Mouse (Mus musculus) heart, adult 2 months (tissue): ENCODE results near the gene Macrod2.

Experiments
- CTCF ChIP-seq: fragments of 200-600 bp; IDR thresholded peaks from 2 replicates; pipeline ENCODE4 v1.8.1; 2022; ENCODE audit warnings: antibody characterized with exemption, mild to moderate bottlenecking, moderate library complexity
- EP300 ChIP-seq: fragments of 200-500 bp; IDR thresholded peaks from 2 replicates; pipeline ENCODE4 v1.6.1; 2011; ENCODE audit warnings: low read depth, low read length, control low read depth; ENCODE audit not compliant: insufficient read depth
- POLR2A ChIP-seq: fragments of 200-500 bp; IDR thresholded peaks from 2 replicates; pipeline ENCODE4 v1.6.1; 2011; ENCODE audit warnings: mild to moderate bottlenecking, low read depth, low read length, control low read depth; ENCODE audit not compliant: insufficient read depth

DNA sequence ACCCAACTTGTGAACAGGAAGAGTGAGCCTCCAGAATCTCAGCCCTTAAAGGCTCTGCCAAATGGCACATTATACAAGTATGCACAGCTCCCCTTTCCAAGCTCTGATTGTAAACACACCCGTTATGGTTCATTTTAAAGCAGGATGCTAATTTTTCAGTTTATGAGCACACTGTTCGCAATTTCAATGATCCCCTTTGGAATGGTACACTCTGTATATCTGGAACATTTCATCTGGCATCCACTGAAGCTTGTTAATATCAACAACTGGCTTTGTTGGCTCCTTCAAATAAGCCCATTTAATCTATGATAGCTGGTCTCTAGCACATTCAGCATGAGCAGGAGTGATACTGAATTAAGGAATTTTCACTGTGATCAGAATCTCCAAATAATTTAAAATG is 1222.6 kb downstream of the Macrod2 start:
- TF ChIP-seq CTCF = no peak
- no peak for TF ChIP-seq POLR2A
- no peak for TF ChIP-seq EP300
